Mouse (Mus musculus) cerebellum, adult 2 months (tissue): Measurements from ENCODE around the gene Sarm1.

Source experiments
- CTCF ChIP-seq: fragments of 200-500 bp; IDR thresholded peaks from 2 replicates; pipeline ENCODE4 v1.5.1; 2011; ENCODE audit warnings: low read depth, mild to moderate bottlenecking, control low read depth, low read length, moderate library complexity, borderline replicate concordance; ENCODE audit not compliant: insufficient read depth
- POLR2A ChIP-seq: fragments of 200-500 bp; IDR thresholded peaks from 2 replicates; pipeline ENCODE4 v1.6.1; 2011; ENCODE audit warnings: low read length, control low read depth, borderline replicate concordance; ENCODE audit not compliant: insufficient read depth

GRCm38 (mm10) chr11:78501529-78501928 is 4.0 kb upstream of the Sarm1 start:
- TF ChIP-seq CTCF (no peak), POLR2A (no peak)
